Mouse (Mus musculus): ENCODE measurements around the gene Cntn5. TPM values are rescaled to one million over a fixed set of nuclear protein-coding genes. Genes with fewer than 3 reads are reported as not detected.
A peak's percentile ranks its signal among the peaks of the same experiment; 100 is the strongest.

The Cntn5 gene
- 3.6 and 5.7 TPM in 2 replicates for polyA plus RNA-seq (2012; rRNA removed)

DNA sequence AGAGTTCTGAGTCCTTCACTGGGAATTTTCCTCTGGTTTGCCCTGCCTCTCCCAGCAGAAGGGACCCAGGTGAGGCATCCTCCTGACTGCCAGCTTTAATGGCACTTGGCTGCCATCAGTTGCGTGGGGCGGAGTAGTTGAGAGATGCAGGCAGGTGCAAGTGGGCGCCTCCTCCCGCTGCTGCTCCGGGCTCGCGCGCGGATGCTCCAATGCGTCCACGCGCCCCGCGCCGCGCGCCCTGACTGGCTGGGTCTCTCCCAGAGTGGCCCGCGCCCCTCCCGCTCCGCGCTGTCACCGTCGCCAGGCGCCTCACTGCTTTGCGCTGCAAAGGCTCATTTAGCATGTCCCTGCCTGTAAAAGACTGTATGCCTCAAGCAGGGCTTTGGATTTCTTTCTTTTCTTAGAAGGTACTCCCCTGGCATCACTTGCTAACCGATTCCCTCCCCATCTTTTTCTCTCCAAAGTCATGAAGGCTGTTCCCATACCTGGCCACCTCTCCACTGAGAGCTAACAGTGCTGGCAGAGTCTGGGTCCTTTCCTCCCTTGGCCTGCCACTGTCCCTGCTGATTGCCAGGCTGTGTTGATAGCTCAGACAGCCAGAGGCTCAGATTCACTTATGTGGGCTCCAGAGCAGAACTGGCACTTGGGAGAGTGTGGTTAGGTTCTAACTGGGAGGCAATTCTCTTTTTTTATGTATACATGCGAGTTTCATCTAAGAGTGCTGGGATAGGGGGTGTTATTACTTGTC, at the start of gene Cntn5:
Gene Cntn5, minus strand, starts transcription at position 160 of the 748 bp plus-strand sequence.
- peak; percentile 43 to 83 for DNase-seq (ENCODE audit: extremely low spot score in 1 of 2, low spot score in 1 of 2)

DNA sequence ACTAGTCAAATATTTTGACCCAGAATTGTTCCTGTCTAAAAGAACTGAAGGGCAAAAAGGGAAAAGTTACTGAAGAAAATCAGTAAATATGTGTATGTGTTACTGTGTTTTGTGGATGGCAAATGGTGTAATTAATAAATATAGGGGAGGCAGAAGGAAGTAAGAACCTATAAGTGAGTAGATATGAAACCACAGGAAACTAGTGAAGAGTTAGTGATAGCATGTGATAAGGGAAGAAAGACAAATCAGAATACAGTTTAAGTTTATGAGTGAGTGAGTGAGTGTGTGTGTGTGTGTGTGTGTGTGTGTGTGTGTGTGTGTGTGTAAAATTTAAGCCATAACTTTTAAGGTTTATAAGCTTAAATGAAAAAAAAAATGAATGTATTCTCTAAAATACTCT, 45.9 kb upstream of the Cntn5 start:
- DNase-seq (ENCODE audit: extremely low spot score in 1 of 2, low spot score in 1 of 2) = no peak

DNA sequence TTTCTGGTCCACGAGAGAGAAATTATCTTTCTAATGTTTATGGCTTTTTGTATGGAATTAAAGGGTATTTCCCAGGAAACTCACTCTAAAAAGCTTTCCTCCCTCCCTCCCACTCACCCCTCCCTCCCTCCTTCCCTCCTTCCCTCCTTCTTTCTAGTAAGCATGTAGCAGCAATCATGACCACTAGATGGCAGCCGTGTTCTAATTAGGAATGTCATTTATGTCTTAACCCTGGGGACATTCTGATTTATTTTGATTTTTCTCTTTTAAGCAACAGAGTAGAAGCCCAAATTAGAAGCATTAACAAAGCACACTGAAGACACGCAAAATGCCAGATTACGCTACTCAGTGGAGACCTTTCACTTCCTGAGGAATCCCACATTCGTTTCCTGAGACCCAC, 5.0 kb upstream of the Cntn5 start:
- peak; percentile 49 to 92 for DNase-seq (ENCODE audit: extremely low spot score in 1 of 2, low spot score in 1 of 2)

DNA sequence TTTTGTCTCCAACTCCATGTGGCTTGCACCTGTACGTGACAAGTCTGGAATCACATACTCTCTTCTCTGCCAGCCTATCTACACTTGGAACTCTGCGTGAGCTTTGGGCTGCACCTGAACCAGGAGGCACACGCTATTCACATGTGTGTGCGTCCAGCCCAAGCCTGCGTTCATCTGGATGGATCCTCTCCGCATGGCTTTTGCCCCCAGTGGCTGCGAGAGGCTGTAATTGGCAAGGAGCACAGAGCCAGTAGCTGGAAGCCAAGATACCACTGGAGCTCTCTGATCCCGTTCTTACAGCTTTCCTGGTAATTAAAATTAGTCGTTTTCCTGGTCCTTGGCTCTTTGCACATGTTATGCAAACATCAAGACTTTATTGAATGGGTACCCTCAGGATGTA, 1.1 kb upstream of the Cntn5 start:
- no peak for DNase-seq (ENCODE audit: extremely low spot score in 1 of 2, low spot score in 1 of 2)

- no peak for DNase-seq (ENCODE audit: extremely low spot score in 1 of 2, low spot score in 1 of 2)
Observed at GRCm38 (mm10) chr9:10879758-10880157, 24.8 kb downstream of the Cntn5 start.

- DNase-seq (ENCODE audit: extremely low spot score in 1 of 2, low spot score in 1 of 2) = no peak
Observed at GRCm38 (mm10) chr9:10873881-10874280, 30.7 kb downstream of the Cntn5 start.

GRCm38 (mm10) chr9:10856204-10856892, 48.2 kb downstream of the Cntn5 start:
- no peak for DNase-seq (ENCODE audit: extremely low spot score in 1 of 2, low spot score in 1 of 2)

DNA sequence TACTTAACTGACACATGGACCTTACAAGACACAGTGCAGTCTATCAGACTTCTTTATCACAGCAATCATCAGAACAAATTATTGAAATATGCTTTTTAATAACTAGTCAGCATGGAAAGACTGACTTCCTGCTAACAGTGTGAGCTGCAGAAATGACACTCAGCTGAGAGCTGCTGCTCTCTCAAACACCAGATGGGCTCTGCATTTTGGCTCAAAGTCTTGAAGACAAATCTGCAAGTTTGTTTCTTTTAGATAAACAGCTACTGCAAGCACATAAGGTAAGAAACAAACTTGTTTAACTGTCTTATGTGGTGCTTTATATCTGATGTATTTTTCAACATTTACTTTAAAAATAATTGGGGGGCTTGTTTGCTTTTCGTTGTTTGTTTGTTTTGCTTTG, 87.9 kb downstream of the Cntn5 start:
- DNase-seq (ENCODE audit: extremely low spot score in 1 of 2, low spot score in 1 of 2) = no peak

DNA sequence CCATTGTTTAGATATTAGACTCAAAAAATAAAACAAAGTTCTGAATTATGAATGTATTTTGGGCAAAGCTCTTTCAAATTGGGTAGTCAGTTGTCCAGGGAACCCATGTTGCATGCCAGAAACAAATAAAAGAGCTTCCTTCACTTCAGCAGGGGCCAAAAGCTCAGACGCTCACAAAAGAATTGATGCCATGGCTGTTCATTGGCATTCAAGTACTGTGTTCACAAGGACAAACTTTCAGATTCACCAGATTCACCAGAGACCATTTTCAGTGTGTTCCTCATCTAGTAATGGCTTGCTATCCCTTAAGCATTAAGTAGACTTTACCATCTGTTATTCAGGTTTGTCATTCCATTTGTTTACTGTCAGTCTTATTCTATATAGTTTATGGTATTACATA, 107.4 kb downstream of the Cntn5 start:
- DNase-seq (ENCODE audit: extremely low spot score in 1 of 2, low spot score in 1 of 2) = no peak

- DNase-seq (ENCODE audit: extremely low spot score in 1 of 2, low spot score in 1 of 2) = no peak
Observed at GRCm38 (mm10) chr9:10795102-10795501, 109.5 kb downstream of the Cntn5 start.

DNA sequence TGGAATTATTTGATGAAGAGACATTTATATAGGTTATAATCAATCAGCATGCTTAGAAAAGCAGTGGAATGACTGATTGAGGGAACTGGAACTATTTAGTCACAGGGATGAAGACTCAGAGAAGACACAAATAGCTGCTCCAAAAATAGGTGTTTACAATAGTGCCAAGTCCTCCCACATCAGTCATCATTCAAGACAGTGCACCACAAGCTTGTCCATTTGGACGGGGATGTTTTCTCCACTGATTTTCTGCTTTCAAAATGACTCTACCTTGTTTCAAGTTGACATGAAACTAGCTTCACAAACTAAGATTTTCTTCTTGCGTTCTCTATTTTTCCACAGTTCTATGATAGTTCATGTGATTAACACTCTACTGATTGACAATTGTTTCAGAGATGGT, 172.7 kb downstream of the Cntn5 start:
- DNase-seq (ENCODE audit: extremely low spot score in 1 of 2, low spot score in 1 of 2) = no peak

- DNase-seq (ENCODE audit: extremely low spot score in 1 of 2, low spot score in 1 of 2) = peak in 1 of 2 experiments; percentile 23
Observed at GRCm38 (mm10) chr9:10724191-10724590, 180.4 kb downstream of the Cntn5 start.

DNA sequence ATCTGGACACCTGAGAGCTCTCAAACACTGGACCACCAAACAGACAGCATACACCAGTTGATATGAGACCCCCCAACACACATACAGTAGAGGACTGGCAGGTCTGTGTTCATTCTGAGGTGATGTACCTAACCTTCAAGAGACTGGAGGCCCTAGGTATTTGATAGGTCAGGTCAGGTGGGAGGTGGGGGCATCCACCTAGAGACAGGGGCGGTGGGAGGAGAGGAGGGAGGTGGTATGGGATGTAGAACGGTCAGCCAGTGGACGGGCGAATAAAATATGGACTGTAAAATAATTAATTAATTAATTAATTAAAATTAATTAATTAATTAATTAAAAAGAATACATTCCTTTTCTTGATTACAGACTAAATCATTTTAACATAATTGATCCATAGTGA, 182.5 kb downstream of the Cntn5 start:
- DNase-seq (ENCODE audit: extremely low spot score in 1 of 2, low spot score in 1 of 2) = no peak

GRCm38 (mm10) chr9:10718986-10719385, 185.6 kb downstream of the Cntn5 start:
- DNase-seq (ENCODE audit: extremely low spot score in 1 of 2, low spot score in 1 of 2) = no peak

- no peak for DNase-seq (ENCODE audit: extremely low spot score in 1 of 2, low spot score in 1 of 2)
Observed at GRCm38 (mm10) chr9:10713641-10714040, 190.9 kb downstream of the Cntn5 start.

DNA sequence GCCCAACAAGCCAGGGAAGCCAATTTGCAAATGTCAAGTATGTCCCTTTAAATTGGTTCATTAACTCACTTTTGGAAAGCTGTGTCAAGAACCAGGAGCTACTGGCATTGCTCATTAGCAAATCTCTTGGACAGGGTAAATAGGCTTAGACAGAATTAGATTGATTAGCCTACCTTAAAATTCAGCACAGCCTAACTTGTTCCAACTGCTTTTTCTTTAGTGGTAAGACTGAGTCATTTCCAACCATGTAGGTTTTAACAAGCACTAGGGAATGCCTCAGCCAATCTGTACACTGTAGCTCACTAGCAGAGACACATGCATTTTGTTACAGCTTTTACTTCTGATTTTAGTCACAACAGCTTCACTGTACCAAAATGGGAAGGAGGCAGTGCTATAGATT, 222.9 kb downstream of the Cntn5 start:
- DNase-seq (ENCODE audit: extremely low spot score in 1 of 2, low spot score in 1 of 2) = no peak

- DNase-seq (ENCODE audit: extremely low spot score in 1 of 2, low spot score in 1 of 2) = no peak
Observed at GRCm38 (mm10) chr9:10681181-10681580, 223.4 kb downstream of the Cntn5 start.

DNA sequence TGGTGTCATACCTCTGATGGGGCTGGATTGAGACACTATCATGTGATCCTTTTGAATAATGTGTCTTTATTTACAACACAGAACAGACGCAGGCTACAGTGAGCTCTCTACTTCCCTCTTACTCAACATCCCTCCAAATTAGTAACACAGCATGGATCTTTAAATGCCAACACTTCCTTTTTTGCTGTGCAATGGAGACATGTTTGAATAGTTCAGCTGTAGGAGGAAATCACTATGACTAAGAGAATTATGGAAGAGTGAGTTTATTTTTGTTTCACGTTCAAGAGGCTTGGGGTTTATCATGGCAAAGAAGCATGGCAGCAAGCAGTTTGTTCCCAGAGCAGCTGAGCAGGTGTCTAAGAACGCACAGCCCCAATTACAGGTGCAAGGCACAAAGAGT, 235.9 kb downstream of the Cntn5 start:
- DNase-seq (ENCODE audit: extremely low spot score in 1 of 2, low spot score in 1 of 2) = peak in 1 of 2 experiments; percentile 37

DNA sequence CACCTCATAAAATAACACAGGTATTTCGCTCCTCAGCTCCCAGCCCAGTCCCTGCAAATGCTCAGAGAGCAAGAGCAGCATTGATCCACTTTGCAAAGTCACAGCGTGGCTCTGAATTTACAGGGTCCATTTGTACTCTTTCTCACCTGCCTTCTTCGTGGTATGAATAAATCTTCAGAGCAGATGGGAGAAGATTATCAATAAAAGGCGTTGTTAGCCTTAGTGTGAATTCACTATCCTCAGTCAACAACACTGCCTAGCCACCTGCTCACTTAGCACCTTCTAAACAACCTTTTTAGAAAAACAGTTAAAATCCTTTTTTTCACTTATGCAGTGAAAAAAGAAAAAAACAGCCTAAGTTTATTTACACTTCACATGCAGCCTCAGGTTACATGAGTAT, 237.1 kb downstream of the Cntn5 start:
- no peak for DNase-seq (ENCODE audit: extremely low spot score in 1 of 2, low spot score in 1 of 2)

GRCm38 (mm10) chr9:10665756-10666155, 238.8 kb downstream of the Cntn5 start:
- peak; percentile 28 to 60 for DNase-seq (ENCODE audit: extremely low spot score in 1 of 2, low spot score in 1 of 2)

DNA sequence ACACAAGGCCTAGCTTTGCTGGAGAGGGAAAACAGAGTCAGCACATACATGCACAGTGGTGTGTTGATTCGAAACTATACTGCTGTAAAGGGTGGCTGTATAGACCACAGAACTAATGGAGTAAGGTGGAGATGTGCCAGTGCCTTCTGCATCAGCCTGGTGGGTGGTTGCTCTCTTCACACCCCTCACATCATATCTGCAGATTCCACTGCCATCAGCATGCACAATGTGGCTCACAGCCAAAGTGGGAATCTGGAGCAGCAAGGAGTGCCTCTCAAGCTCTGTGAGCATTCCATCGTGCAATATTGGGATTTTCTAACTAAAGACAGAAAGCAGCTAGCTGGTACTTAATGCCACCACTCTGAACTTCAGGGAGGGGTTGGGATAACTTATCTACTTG, 241.5 kb downstream of the Cntn5 start:
- peak; percentile 55 to 81 for DNase-seq (ENCODE audit: extremely low spot score in 1 of 2, low spot score in 1 of 2)

GRCm38 (mm10) chr9:10659478-10659877, 245.1 kb downstream of the Cntn5 start:
- no peak for DNase-seq (ENCODE audit: extremely low spot score in 1 of 2, low spot score in 1 of 2)

Data from frontal cortex, adult 2 months (tissue).